Mouse (Mus musculus) frontal cortex, postnatal 10 days (tissue): ENCODE measurements around the gene Slc17a1.
A peak's percentile ranks its signal among the peaks of the same experiment; 100 is the strongest.

ENCODE experiments used
- DNase-seq, 2 experiments: peaks; one replicate each; pipeline ENCODE4 v3.0.0; 2022; ENCODE audit warnings: low spot score in 2 of 2, mixed read lengths in 1 of 2

Gene Slc17a1

GRCm38 (mm10) chr13:23867405-23867804 lies at the start of gene Slc17a1:
Gene Slc17a1 (plus strand): TSS chr13:23867750.
- DNase-seq: no peak

- no peak for DNase-seq
Observed at GRCm38 (mm10) chr13:23820179-23820940, 47.2 kb upstream of the Slc17a1 start.

- DNase-seq: no peak
Observed at GRCm38 (mm10) chr13:23822213-23822612, 45.3 kb upstream of the Slc17a1 start.

- no peak for DNase-seq
Observed at GRCm38 (mm10) chr13:23826606-23827005, 40.9 kb upstream of the Slc17a1 start.

- DNase-seq: peak; percentile 6 to 15
Observed at GRCm38 (mm10) chr13:23833053-23833452, 34.5 kb upstream of the Slc17a1 start.

GRCm38 (mm10) chr13:23834836-23835235 lies 32.7 kb upstream of the Slc17a1 start:
- DNase-seq: no peak

- no peak for DNase-seq
Observed at GRCm38 (mm10) chr13:23836630-23837029, 30.9 kb upstream of the Slc17a1 start.

- DNase-seq: no peak
Observed at GRCm38 (mm10) chr13:23839308-23839707, 28.2 kb upstream of the Slc17a1 start, which contains the start of gene Slc17a3. Gene Slc17a3 (plus strand): TSS chr13:23839434.

GRCm38 (mm10) chr13:23845851-23846250 lies 21.7 kb upstream of the Slc17a1 start:
- no peak for DNase-seq

- no peak for DNase-seq
Observed at GRCm38 (mm10) chr13:23849299-23849698, 18.3 kb upstream of the Slc17a1 start.

GRCm38 (mm10) chr13:23856401-23856800 lies 11.1 kb upstream of the Slc17a1 start:
- no peak for DNase-seq

- DNase-seq: no peak
Observed at GRCm38 (mm10) chr13:23861815-23862214, 5.7 kb upstream of the Slc17a1 start.

- DNase-seq: no peak
Observed at GRCm38 (mm10) chr13:23864711-23865110, 2.8 kb upstream of the Slc17a1 start.

- no peak for DNase-seq
Observed at GRCm38 (mm10) chr13:23866086-23866710, 1.4 kb upstream of the Slc17a1 start.

GRCm38 (mm10) chr13:23867000-23867399 lies 550 bp upstream of the Slc17a1 start:
- DNase-seq: no peak

- no peak for DNase-seq
Observed at GRCm38 (mm10) chr13:23868790-23869533, 1.4 kb downstream of the Slc17a1 start.

GRCm38 (mm10) chr13:23869996-23870395 lies 2.4 kb downstream of the Slc17a1 start:
- DNase-seq: no peak

- DNase-seq: no peak
Observed at GRCm38 (mm10) chr13:23873141-23873540, 5.6 kb downstream of the Slc17a1 start.

- DNase-seq: no peak
Observed at GRCm38 (mm10) chr13:23879106-23879505, 11.6 kb downstream of the Slc17a1 start.

GRCm38 (mm10) chr13:23879636-23880035 lies 12.1 kb downstream of the Slc17a1 start:
- no peak for DNase-seq

GRCm38 (mm10) chr13:23885540-23885939 lies 18.0 kb downstream of the Slc17a1 start:
- DNase-seq: no peak

GRCm38 (mm10) chr13:23887026-23887725 lies 19.6 kb downstream of the Slc17a1 start:
- DNase-seq: no peak
